Mouse (Mus musculus) small intestine, adult 2 months (tissue): Measurements from ENCODE around the gene Vps52.
A peak's percentile ranks its signal among the peaks of the same experiment; 100 is the strongest.

Experiments
- CTCF ChIP-seq: fragments of 200-500 bp; IDR thresholded peaks from 2 replicates; pipeline ENCODE4 v1.5.1; 2012; ENCODE audit warnings: low read depth, mild to moderate bottlenecking, control low read depth, inconsistent platforms, low read length, moderate library complexity, mixed read lengths; ENCODE audit not compliant: insufficient replicate concordance, insufficient read length; ENCODE audit errors: extremely low read depth
- POLR2A ChIP-seq: fragments of 200-500 bp; IDR thresholded peaks from 2 replicates; pipeline ENCODE4 v1.6.1; 2012; ENCODE audit warnings: low read depth, mild to moderate bottlenecking, control low read depth, inconsistent platforms, low read length, moderate library complexity

DNA sequence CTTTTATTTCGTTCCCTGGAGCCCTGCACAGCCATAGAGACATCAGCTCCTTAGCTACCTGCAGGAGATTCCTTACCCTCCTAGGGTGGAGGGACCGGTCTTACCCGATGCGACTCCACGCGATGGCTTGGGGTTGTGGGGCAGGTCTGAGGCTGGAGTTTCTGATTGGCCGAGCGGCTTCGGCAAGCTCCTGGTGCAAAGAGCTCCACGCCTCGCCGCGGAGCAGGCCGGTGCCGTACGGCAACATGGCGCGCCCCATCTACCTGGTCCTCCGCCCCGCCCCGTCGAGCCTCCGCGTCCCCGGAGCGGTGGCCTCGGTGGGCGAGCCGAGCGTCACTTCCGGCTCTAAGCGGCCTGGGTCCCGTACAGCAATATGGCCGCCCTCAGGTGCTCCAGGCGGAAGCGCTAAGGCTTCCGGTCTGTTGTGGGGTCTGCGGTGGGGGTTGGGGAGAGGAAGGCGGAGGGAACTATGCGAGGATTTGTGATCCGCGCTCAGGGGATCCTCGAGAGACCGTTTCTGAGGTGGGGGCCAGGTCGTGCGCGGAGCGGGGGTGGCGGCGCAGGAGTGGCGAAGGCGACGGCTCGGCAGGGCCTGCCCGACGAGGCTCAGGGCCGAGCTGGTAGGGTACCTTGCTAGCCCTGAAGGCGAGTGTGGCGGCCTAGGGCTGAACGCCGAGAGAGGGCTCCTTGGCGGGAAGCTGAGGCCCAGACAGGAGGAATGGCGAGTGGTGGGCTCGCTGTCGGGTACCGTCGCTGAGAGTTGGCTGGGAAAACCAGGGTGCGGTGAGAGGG lies 46.3 kb upstream of the Vps52 start, which contains the start of gene Daxx:
- TF ChIP-seq CTCF: no peak
- TF ChIP-seq POLR2A: peak; percentile 41; the same call in 1 of the 2 replicates
